Mouse (Mus musculus) hindbrain, embryonic 14.5 days (tissue): ENCODE measurements around the gene Prdm16. TPM values are rescaled to one million over a fixed set of nuclear protein-coding genes. Genes with fewer than 3 reads are reported as not detected.

Experiments
- ATAC-seq: fragments of 200-750 bp; cut with Nextera tagmentation; 2 replicates; pipeline ENCODE4 v1.8.0; 2017; ENCODE audit warnings: moderate number of reproducible peaks, mild to moderate bottlenecking, moderate TSS enrichment, moderate library complexity; ENCODE audit not compliant: low FRiP score
- DNase-seq: peaks from one replicate; pipeline ENCODE4 v3.0.0-alpha.2; 2015; ENCODE audit warnings: low spot score
- H3K27ac ChIP-seq: fragments of 300-500 bp; sonication (generic); 2 replicates; pipeline ENCODE4 v1.5.1; 2014; ENCODE audit warnings: mild to moderate bottlenecking, moderate library complexity
- H3K27me3 ChIP-seq: fragments of 300-500 bp; sonication (generic); 2 replicates; pipeline ENCODE4 v1.6.1; 2014; ENCODE audit warnings: mild to moderate bottlenecking, low read length, mixed read lengths; ENCODE audit not compliant: control insufficient read depth, insufficient read depth
- H3K36me3 ChIP-seq: fragments of 300-500 bp; sonication (generic); replicated peaks from 2 replicates; pipeline ENCODE4 v1.6.1; 2014; ENCODE audit not compliant: control insufficient read depth, insufficient read depth
- H3K4me1 ChIP-seq: fragments of 300-500 bp; sonication (generic); replicated peaks from 2 replicates; pipeline ENCODE4 v1.6.1; 2014; ENCODE audit warnings: antibody characterized with exemption, low read length, mixed read lengths; ENCODE audit not compliant: control insufficient read depth, insufficient read depth
- H3K4me2 ChIP-seq: fragments of 300-500 bp; sonication (generic); replicated peaks from 2 replicates; pipeline ENCODE4 v1.6.1; 2014; ENCODE audit warnings: mild to moderate bottlenecking, moderate library complexity
- H3K4me3 ChIP-seq: fragments of 300-500 bp; sonication (generic); replicated peaks from 2 replicates; pipeline ENCODE4 v1.5.1; 2014; ENCODE audit warnings: mild to moderate bottlenecking, low read length
- H3K9ac ChIP-seq: fragments of 300-500 bp; sonication (generic); 2 replicates; pipeline ENCODE4 v1.6.1; 2014
- H3K9me3 ChIP-seq: fragments of 300-500 bp; sonication (generic); 2 replicates; pipeline ENCODE4 v1.6.1; 2016; ENCODE audit warnings: low read length; ENCODE audit not compliant: control insufficient read depth
- WGBS: fragments of 180-500 bp; shearing (Covaris S2); extraction: QIAGEN DNeasy Blood & Tissue Kit; methylation state at CpG from one replicate; pipeline ENCODE4 v1.1.7; 2014; 5-methylcytosine and 5-hydroxymethylcytosine counted together
- polyA plus RNA-seq: library from polyadenylated mRNA; unstranded; fragments of >200 nt; fragmentation: Nextera tagmentation; extraction: Ambion mirVana; gene quantifications from 2 replicates; pipeline ENCODE4 v1.2.1, GENCODE M21; 2014

Gene Prdm16
- polyA plus RNA-seq, 1 experiment from 2014 or later = 15.6 TPM

GRCm38 (mm10) chr4:154634470-154635240 lies 2.0 kb downstream of the Prdm16 start:
- no peaks in the 10 kb centered on the region for H3K9me3 ChIP-seq
- H3K4me3 ChIP-seq = peak overlapping the region; percentile 43
- peaks cover 89% of the 10 kb centered on the region for H3K27me3 ChIP-seq
- WGBS = 6% methylated on average over 44 of the region's 44 CpGs
- no peak for DNase-seq
- peak overlapping the region; percentile 85 for H3K27ac ChIP-seq
- ATAC-seq = no peak
- H3K4me2 ChIP-seq = peak overlapping the region; percentile 57
- H3K4me1 ChIP-seq = peaks cover 9% of the 10 kb centered on the region; the same call in 1 of the 2 replicates
- no peaks in the 10 kb centered on the region for H3K36me3 ChIP-seq
- H3K9ac ChIP-seq = peak overlapping the region; percentile 63

GRCm38 (mm10) chr4:154634001-154634400 lies 2.7 kb downstream of the Prdm16 start:
- H3K9me3 ChIP-seq = no peaks in the 10 kb centered on the region
- peaks cover 12% of the 10 kb centered on the region; the same call in 1 of the 2 replicates for H3K4me1 ChIP-seq
- WGBS = 34% methylated on average over 3 of the region's 3 CpGs
- DNase-seq (no peak), ATAC-seq (no peak)
- H3K27me3 ChIP-seq = peaks cover 89% of the 10 kb centered on the region
- no peaks in the 10 kb centered on the region for H3K36me3 ChIP-seq
- H3K9ac ChIP-seq = peak overlapping the region; percentile 63; the same call in 1 of the 2 replicates
- peak overlapping the region; percentile 57 for H3K4me2 ChIP-seq
- peak overlapping the region; percentile 16; the same call in 1 of the 2 replicates for H3K27ac ChIP-seq
- H3K4me3 ChIP-seq = peak overlapping the region; percentile 43

- Histone ChIP-seq H3K27me3 (peaks cover 89% of the 10 kb centered on the region), H3K9ac (peak overlapping the region; percentile 63)
Measured at GRCm38 (mm10) chr4:154632800-154633764, 3.6 kb downstream of the Prdm16 start.

GRCm38 (mm10) chr4:154630763-154631162 lies 5.9 kb downstream of the Prdm16 start:
- peak overlapping the region; percentile 57 for H3K4me2 ChIP-seq
- no peak for ATAC-seq
- peaks cover 77% of the 10 kb centered on the region for H3K27me3 ChIP-seq
- no peak overlapping the region for H3K4me3 ChIP-seq
- H3K36me3 ChIP-seq = no peaks in the 10 kb centered on the region
- peaks cover 18% of the 10 kb centered on the region; the same call in 1 of the 2 replicates for H3K4me1 ChIP-seq
- no peak for DNase-seq
- H3K9ac ChIP-seq = no peak overlapping the region
- H3K27ac ChIP-seq = no peak overlapping the region
- 61% methylated on average over 3 of the region's 3 CpGs for WGBS
- H3K9me3 ChIP-seq = no peaks in the 10 kb centered on the region

More at GRCm38 (mm10) chr4:154632800-154633764, 3.6 kb downstream of the Prdm16 start:
- Histone ChIP-seq H3K4me3 (peak overlapping the region; percentile 43), H3K9me3 (no peaks in the 10 kb centered on the region), H3K27ac (peak overlapping the region; percentile 16; the same call in 1 of the 2 replicates), H3K36me3 (no peaks in the 10 kb centered on the region), H3K4me2 (peak overlapping the region; percentile 57), H3K4me1 (peaks cover 14% of the 10 kb centered on the region; the same call in 1 of the 2 replicates)
- 38% methylated on average over 14 of the region's 14 CpGs for WGBS
- DNase-seq (no peak), ATAC-seq (no peak)

- no peak for DNase-seq
Measured at GRCm38 (mm10) chr4:154627419-154628142, 9.1 kb downstream of the Prdm16 start.

GRCm38 (mm10) chr4:154626282-154626681 lies 10.4 kb downstream of the Prdm16 start:
- Histone ChIP-seq H3K9ac (no peak overlapping the region), H3K9me3 (no peaks in the 10 kb centered on the region), H3K4me3 (no peak overlapping the region), H3K27ac (no peak overlapping the region), H3K27me3 (peaks cover 36% of the 10 kb centered on the region), H3K4me2 (no peak overlapping the region), H3K36me3 (no peaks in the 10 kb centered on the region), H3K4me1 (peaks cover 17% of the 10 kb centered on the region; the same call in 1 of the 2 replicates)
- 87% methylated on average over 2 of the region's 2 CpGs for WGBS
- ATAC-seq (no peak), DNase-seq (no peak)

More at GRCm38 (mm10) chr4:154627419-154628142, 9.1 kb downstream of the Prdm16 start:
- Histone ChIP-seq H3K4me1 (peaks cover 14% of the 10 kb centered on the region; the same call in 1 of the 2 replicates), H3K36me3 (no peaks in the 10 kb centered on the region), H3K4me3 (no peak overlapping the region), H3K9me3 (no peaks in the 10 kb centered on the region), H3K27me3 (peaks cover 49% of the 10 kb centered on the region), H3K27ac (0 out of 2 replicates have a peak overlapping the region, but pooled peaks have one; percentile 2), H3K4me2 (no peak overlapping the region), H3K9ac (peak overlapping the region; percentile 10; the same call in 1 of the 2 replicates)
- no peak for ATAC-seq
- WGBS = 76% methylated on average over 5 of the region's 5 CpGs

- Histone ChIP-seq H3K4me1 (peaks cover 17% of the 10 kb centered on the region; the same call in 1 of the 2 replicates), H3K4me2 (no peak overlapping the region), H3K36me3 (no peaks in the 10 kb centered on the region), H3K9me3 (no peaks in the 10 kb centered on the region), H3K9ac (no peak overlapping the region), H3K27me3 (peaks cover 31% of the 10 kb centered on the region), H3K4me3 (no peak overlapping the region), H3K27ac (no peak overlapping the region)
- ATAC-seq = no peak
- 39% methylated on average over 14 of the region's 14 CpGs for WGBS
- DNase-seq = no peak
Measured at GRCm38 (mm10) chr4:154625710-154626109, 11.0 kb downstream of the Prdm16 start.

- DNase-seq (no peak), ATAC-seq (no peak)
- Histone ChIP-seq H3K27me3 (peaks cover 9% of the 10 kb centered on the region), H3K36me3 (no peaks in the 10 kb centered on the region), H3K9ac (no peak overlapping the region), H3K9me3 (no peaks in the 10 kb centered on the region), H3K4me1 (0 out of 2 replicates have a peak, but pooled peaks cover 13% of the 10 kb centered on the region), H3K4me3 (no peak overlapping the region), H3K27ac (no peak overlapping the region), H3K4me2 (no peak overlapping the region)
- WGBS = 83% methylated on average over 3 of the region's 3 CpGs
Measured at GRCm38 (mm10) chr4:154623241-154623640, 13.4 kb downstream of the Prdm16 start.
